Mouse (Mus musculus): ENCODE measurements around the gene Pnp.
"Not testable (repeated sequence)": the region's sequence is repeated elsewhere in the genome, so short reads cannot be mapped to it uniquely, and the experiment has no call there.

The Pnp gene

GRCm38 (mm10) chr14:50930754-50931492 is at the start of gene Pnp, which contains the start of gene Pip4p1:
Gene Pnp, plus strand, starts transcription at chr14:50931082.
Gene Pip4p1, minus strand, starts transcription at chr14:50930856.
- peak; percentile 97 to 98 for DNase-seq (ENCODE audit: low spot score in 2 of 2)

GRCm38 (mm10) chr14:50891621-50892020 is 39.3 kb upstream of the Pnp start:
- no peak for DNase-seq (ENCODE audit: low spot score in 2 of 2)

DNA sequence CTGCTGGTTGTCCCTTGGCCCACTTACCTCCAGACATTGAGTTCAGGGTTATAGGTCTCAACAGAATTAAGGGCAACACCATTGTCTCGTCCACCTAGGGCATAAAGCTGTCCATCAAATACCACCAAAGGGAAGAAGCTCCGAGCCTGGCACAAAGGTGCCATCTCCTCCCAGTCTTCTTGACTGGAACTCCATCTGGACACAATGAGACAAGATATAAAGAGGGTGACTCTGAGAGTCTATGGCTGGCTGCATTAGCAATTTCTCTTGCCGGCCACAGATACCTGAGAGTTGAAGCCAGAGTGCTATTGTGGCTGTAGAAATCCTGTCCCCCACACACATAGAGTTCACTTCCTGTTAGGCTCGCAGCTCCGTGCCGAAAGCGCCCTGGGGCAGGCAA is 38.8 kb upstream of the Pnp start:
- no peak for DNase-seq (ENCODE audit: low spot score in 2 of 2)

DNA sequence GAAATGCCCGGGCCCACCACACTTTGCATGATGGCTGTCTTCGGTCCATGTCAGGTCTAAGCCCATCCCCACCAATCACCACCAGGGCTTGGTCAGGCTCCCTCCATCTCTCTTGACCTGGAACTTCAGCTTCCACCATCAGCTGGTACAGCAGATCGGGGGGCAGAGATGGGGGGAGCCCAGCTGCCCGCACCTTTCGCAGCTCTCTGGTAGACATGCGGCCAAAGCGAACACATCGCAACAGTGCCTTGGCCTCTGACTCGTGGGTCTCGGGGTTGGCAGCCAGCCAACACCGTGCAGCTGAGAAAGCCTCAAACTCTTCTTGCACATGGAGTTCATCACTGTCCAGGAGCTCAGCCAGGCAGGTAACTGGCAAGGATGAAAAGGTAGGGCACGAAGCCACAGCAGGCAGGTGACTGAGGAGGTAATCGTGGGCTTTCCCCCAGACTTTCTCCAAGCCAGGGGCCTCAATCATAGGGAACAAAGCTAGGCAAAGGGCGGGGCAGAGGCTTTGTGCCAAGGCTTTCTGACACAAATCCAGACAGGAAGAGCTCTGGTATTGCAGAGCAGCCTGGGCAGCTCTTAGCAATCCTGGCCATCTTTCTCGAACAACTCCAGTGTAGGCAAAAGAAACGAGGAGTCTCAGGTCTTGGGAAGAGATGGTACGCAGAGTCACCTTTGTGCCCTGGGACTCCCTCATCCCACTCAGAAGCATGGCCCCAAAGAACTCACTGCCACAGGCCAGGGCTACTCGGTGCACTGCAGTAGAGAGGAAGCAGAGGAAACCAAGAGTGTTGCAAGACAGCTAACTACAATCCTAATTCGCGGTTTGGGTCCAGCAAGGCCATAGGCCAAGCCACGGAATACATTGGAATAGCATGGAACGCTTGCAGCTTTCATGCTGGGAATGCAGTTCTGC is 38.1 kb upstream of the Pnp start:
- no peak for DNase-seq (ENCODE audit: low spot score in 2 of 2)

DNA sequence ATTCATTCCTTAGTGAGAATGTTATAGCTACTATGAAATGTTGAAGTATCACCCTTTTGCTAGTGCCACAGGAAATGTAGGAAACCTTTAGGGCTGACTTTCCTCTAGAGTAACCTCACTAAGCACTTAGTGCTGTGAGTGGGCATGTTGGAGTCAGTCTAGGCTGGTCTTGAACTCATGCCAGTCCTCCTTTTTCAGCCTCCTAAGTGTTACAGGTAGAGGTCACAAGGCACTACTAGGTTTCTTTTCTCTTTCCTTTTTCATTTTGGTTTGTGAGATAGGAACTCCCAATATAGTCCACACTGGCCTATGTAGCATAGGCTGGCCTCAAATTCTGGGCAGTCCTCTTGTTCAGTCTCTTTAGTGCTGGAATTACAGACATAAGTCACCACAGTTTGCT is 35.5 kb upstream of the Pnp start:
- DNase-seq (ENCODE audit: low spot score in 2 of 2) = no peak

- peak in 1 of 2 experiments; percentile 9 for DNase-seq (ENCODE audit: low spot score in 2 of 2)
These were observed 34.7 kb upstream of the Pnp start for GRCm38 (mm10) chr14:50895985-50896746.

GRCm38 (mm10) chr14:50896747-50897373 is 34.0 kb upstream of the Pnp start:
- peak in 1 of 2 experiments; percentile 15 for DNase-seq (ENCODE audit: low spot score in 2 of 2)

DNA sequence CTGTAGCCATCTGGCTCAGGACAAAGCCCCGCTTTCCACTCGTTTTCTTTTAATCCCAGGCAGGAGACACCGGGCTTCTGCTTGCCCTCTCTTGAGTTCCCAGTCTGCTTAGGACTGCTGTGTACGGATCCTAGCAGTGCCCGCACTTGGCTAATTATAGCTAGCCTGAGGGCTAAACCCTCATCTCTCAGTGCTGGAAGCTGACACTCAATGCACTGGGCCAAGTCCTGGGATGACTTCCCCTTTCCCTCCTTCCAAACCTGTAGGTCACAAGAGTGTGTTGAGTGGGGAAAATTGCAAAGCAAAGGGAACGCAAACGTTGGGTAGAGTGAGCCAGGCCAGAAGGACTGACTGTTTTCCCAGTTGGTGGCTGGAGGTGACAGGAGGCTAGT is 33.5 kb upstream of the Pnp start, which contains the start of gene Klhl33:
Gene Klhl33, minus strand, starts transcription at position 134 of the 392 bp plus-strand sequence.
- no peak for DNase-seq (ENCODE audit: low spot score in 2 of 2)

- DNase-seq (ENCODE audit: low spot score in 2 of 2) = not testable (repeated sequence)
These were observed 32.9 kb upstream of the Pnp start for GRCm38 (mm10) chr14:50897992-50898391.

DNA sequence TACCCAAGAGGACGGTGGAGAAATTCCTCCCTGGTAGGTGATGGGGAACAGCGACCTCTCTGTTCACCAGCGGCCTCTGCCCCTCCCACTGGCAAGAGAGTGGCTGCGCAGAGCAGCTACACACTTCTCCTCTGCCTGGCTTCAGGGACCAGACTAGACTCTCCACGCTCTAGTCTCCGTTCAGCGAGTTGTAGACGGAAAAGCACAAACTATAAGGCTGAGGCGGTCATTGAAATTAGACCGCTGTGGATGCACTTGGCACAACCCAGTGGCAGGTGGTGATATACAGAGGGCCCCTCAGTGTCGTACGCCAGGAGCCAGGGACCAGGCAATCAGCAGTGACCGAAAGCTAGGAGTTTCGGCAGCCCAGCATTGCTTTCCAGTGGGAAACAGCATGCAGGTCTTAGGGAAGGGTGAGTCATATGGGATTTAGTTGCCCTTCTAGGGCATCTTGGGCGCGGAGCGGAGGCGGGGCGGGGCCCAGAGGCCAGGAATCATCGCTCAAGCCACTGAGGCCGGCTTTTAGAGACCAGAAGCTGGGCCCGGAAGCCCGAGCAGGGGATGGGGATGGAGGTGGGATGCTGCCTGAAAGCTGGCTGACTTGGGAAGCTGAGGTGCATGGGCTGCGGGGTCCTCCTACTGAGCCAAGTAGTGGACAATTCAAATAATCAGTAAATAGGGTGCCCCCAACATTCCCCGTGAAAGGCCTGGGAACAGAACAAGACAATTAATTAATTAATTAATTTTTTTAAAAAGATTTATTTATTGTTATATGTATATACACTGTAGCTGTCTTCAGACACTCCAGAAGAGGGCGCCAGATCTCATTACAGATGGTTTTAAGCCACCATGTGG is 26.7 kb upstream of the Pnp start:
- peak in 1 of 2 experiments; percentile 33 for DNase-seq (ENCODE audit: low spot score in 2 of 2)

DNA sequence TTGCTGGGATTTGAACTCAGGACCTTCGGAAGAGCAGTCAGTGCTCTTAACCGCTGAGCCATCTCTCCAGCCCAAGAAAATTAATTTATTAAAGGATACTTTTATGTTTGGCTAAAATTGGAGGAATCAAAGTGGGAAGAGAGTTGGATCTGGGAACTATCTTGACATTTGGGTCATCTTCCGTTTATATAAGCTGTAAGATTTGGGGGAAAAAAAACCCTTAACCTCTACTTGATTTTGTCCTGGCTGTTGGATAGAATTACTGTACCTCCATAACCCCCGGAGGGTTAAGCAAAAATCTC is 26.1 kb upstream of the Pnp start:
- DNase-seq (ENCODE audit: low spot score in 2 of 2) = no peak

- not testable (repeated sequence) for DNase-seq (ENCODE audit: low spot score in 2 of 2)
These were observed 25.6 kb upstream of the Pnp start for GRCm38 (mm10) chr14:50905327-50905726.

- DNase-seq (ENCODE audit: low spot score in 2 of 2) = no peak
These were observed 22.8 kb upstream of the Pnp start for GRCm38 (mm10) chr14:50908126-50908525.

DNA sequence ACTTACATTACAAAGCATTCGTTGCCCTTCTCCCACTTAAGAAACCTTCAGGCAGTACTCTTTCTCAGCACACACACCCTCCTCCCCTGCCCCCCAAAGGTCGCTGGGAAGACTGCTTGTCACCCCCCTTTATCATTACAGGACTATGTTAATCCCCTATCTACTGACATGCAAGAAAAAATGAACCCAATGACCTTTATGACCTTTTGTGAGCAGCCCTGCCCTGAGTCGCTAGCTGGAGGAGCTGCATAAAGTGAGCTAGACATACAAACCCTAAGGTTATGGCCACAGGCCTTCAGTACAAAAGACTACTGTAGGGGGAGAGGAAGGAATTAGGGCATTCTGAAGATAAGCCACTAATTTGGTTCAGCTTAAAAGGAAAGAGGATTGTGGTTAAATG is 19.5 kb upstream of the Pnp start:
- DNase-seq (ENCODE audit: low spot score in 2 of 2) = no peak

DNA sequence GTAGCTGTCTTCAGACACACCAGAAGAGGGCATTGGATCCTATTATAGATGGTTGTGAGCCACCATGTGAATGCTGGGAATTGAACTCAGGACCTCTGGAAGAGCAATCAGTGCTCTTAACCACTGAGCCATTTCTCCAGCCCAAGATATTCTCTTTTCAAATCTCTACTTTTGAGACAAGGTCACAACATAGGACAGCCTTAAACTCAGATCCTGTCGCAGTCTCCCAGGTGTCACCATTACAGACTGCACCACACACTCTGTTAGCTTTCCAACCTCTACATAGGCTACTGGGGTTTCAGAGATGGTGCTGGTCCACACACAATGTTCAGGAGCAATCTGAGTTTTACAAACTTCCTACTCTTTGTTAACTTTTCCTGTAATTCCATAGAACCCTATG is 7.4 kb upstream of the Pnp start:
- DNase-seq (ENCODE audit: low spot score in 2 of 2) = not testable (repeated sequence)

GRCm38 (mm10) chr14:50924281-50925064 is 6.4 kb upstream of the Pnp start, which contains the start of the genes Osgep and Apex1:
Gene Osgep, minus strand, starts transcription at chr14:50924893.
Gene Apex1, plus strand, starts transcription at chr14:50924968.
- peak; percentile 94 to 97 for DNase-seq (ENCODE audit: low spot score in 2 of 2)

- DNase-seq (ENCODE audit: low spot score in 2 of 2) = no peak
These were observed 5.6 kb upstream of the Pnp start for GRCm38 (mm10) chr14:50925111-50925920.

DNA sequence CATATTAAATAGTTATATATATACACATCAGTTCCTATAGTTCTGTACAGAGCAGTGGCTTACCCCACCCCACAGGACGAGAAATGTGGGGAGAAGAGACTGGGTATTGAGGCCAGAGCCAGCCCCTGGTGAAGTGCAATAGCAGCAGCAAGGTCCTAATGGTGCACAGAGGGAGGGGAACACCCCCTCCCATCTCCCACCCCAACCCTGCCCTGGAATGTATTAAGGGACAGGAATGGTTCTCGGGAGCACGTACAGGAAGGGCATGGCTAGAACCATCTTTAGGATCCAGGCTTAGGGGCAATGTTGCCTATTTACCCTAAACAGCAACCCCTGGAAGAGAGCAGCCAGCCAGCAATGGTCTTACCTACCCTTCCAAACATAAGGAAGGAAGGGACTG is 3.5 kb upstream of the Pnp start:
- DNase-seq (ENCODE audit: low spot score in 2 of 2) = no peak

- peak in 1 of 2 experiments; percentile 12 for DNase-seq (ENCODE audit: low spot score in 2 of 2)
These were observed 931 bp upstream of the Pnp start for GRCm38 (mm10) chr14:50929951-50930350.

All from cerebellum, postnatal 4 days (tissue).